Mouse (Mus musculus) forebrain, embryonic 11.5 days (tissue): ENCODE measurements around the gene Naxe. TPM values are rescaled to one million over a fixed set of nuclear protein-coding genes. Genes with fewer than 3 reads are reported as not detected.

Source experiments
- ATAC-seq: fragments of 200-750 bp; cut with Nextera tagmentation; replicated peaks from 2 replicates; pipeline ENCODE4 v1.8.0; 2017; ENCODE audit warnings: moderate TSS enrichment; ENCODE audit not compliant: low FRiP score
- DNase-seq: peaks from one replicate; pipeline ENCODE4 v3.0.0-alpha.2; 2017; ENCODE audit warnings: low spot score
- H3K27ac ChIP-seq: fragments of 300-500 bp; sonication (generic); 2 replicates; pipeline ENCODE4 v1.5.1; 2014; ENCODE audit warnings: low read depth, low read length
- H3K27me3 ChIP-seq: fragments of 300-500 bp; sonication (generic); 2 replicates; pipeline ENCODE4 v1.6.1; 2014; ENCODE audit warnings: mild to moderate bottlenecking, low read length, mixed read lengths; ENCODE audit not compliant: control insufficient read depth, insufficient read depth
- H3K36me3 ChIP-seq: fragments of 300-500 bp; sonication (generic); 2 replicates; pipeline ENCODE4 v1.6.1; 2014; ENCODE audit warnings: mild to moderate bottlenecking, low read length, moderate library complexity, mixed read lengths; ENCODE audit not compliant: control insufficient read depth, insufficient read depth
- H3K4me1 ChIP-seq: fragments of 300-500 bp; sonication (generic); replicated peaks from 2 replicates; pipeline ENCODE4 v1.6.1; 2014; ENCODE audit warnings: low read length, mixed read lengths; ENCODE audit not compliant: control insufficient read depth, insufficient read depth
- H3K4me2 ChIP-seq: fragments of 300-500 bp; sonication (generic); 2 replicates; pipeline ENCODE4 v1.6.1; 2014; ENCODE audit warnings: low read depth, mild to moderate bottlenecking, low read length, moderate library complexity, mixed read lengths; ENCODE audit not compliant: severe bottlenecking
- H3K4me3 ChIP-seq: fragments of 300-500 bp; sonication (generic); 2 replicates; pipeline ENCODE4 v1.5.1; 2014; ENCODE audit warnings: low read depth, low read length
- H3K9ac ChIP-seq: fragments of 300-500 bp; sonication (generic); 2 replicates; pipeline ENCODE4 v1.6.1; 2014; ENCODE audit warnings: low read length
- H3K9me3 ChIP-seq: fragments of 300-500 bp; sonication (generic); 2 replicates; pipeline ENCODE4 v1.6.1; 2016; ENCODE audit warnings: low read length, mixed read lengths; ENCODE audit not compliant: control insufficient read depth
- WGBS: fragments of 180-500 bp; shearing (Covaris S2); extraction: QIAGEN DNeasy Blood & Tissue Kit; methylation state at CpG from one replicate; pipeline ENCODE4 v1.1.7; 2014; 5-methylcytosine and 5-hydroxymethylcytosine counted together
- polyA plus RNA-seq: library from polyadenylated mRNA; unstranded; fragments of >200 nt; fragmentation: Nextera tagmentation; extraction: Ambion mirVana; gene quantifications from 2 replicates; pipeline ENCODE4 v1.2.1, GENCODE M21; 2014

The Naxe gene
- polyA plus RNA-seq, 1 experiment from 2014 or later, result 123 TPM

DNA sequence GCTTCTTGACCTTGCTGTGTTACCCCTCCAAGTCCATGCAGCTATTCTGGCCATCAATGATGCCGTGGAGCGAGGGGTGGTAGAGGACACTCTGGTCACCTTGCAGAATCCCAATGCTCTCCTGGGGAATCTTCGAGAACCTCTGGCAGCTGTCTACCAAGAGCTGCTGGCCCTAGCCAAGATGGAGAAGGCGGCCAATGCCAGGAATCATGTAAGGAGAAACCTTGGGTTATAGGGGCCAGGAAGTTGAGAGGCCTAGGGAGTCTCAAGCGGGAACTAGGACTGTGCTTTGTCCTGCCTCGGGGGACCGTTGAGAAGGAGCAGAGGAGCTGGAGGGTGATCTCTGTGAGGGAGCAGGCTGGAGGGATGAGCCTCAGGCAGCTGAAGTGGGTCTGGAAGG lies 31.8 kb upstream of the Naxe start:
- Histone ChIP-seq H3K4me3 (no peak overlapping the region), H3K4me1 (no peaks in the 10 kb centered on the region), H3K9me3 (no peaks in the 10 kb centered on the region), H3K9ac (no peak overlapping the region), H3K36me3 (peaks cover 11% of the 10 kb centered on the region), H3K4me2 (no peak overlapping the region), H3K27ac (no peak overlapping the region), H3K27me3 (no peaks in the 10 kb centered on the region)
- WGBS, result 98% methylated on average over 7 of the region's 7 CpGs
- DNase-seq (no peak), ATAC-seq (no peak)

- ATAC-seq, result no peak
- no peak overlapping the region for H3K27ac ChIP-seq
- H3K4me2 ChIP-seq, result no peak overlapping the region
- DNase-seq, result no peak
- no peaks in the 10 kb centered on the region for H3K27me3 ChIP-seq
- no peaks in the 10 kb centered on the region for H3K9me3 ChIP-seq
- no peak overlapping the region for H3K9ac ChIP-seq
- H3K36me3 ChIP-seq, result peaks cover 5% of the 10 kb centered on the region
- 63% methylated on average over 1 of the region's 1 CpGs for WGBS
- H3K4me3 ChIP-seq, result no peak overlapping the region
- peaks cover under 1% of the 10 kb centered on the region; the same call in 1 of the 2 replicates for H3K4me1 ChIP-seq
Measured at GRCm38 (mm10) chr3:88087688-88088087, 29.4 kb upstream of the Naxe start.

DNA sequence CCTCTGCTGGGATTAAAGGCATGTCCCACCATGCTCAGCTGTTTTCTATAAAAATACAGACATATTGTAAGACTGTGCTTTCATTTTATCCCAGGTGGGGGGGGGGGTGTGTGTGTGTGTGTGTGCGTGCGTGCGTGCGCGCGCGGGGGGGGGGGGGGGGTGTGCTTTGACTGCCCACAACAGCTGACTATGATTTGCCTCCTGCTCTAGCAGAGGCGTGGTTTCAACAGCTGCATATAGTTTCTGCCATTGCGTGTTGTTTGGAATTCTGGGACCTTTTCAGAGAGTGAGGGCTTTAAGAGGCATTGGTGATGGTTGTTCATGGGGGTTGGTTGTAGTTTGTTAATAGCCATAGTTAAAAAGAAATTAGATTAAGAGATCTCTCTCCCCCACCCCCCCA lies 27.2 kb upstream of the Naxe start:
- DNase-seq, result no peak
- no peak overlapping the region for H3K27ac ChIP-seq
- no peak overlapping the region for H3K9ac ChIP-seq
- no peaks in the 10 kb centered on the region for H3K36me3 ChIP-seq
- no peaks in the 10 kb centered on the region for H3K9me3 ChIP-seq
- no peaks in the 10 kb centered on the region for H3K27me3 ChIP-seq
- ATAC-seq, result no peak
- H3K4me3 ChIP-seq, result no peak overlapping the region
- peaks cover 3% of the 10 kb centered on the region; the same call in 1 of the 2 replicates for H3K4me1 ChIP-seq
- 96% methylated on average over 5 of the region's 9 CpGs for WGBS
- no peak overlapping the region for H3K4me2 ChIP-seq

DNA sequence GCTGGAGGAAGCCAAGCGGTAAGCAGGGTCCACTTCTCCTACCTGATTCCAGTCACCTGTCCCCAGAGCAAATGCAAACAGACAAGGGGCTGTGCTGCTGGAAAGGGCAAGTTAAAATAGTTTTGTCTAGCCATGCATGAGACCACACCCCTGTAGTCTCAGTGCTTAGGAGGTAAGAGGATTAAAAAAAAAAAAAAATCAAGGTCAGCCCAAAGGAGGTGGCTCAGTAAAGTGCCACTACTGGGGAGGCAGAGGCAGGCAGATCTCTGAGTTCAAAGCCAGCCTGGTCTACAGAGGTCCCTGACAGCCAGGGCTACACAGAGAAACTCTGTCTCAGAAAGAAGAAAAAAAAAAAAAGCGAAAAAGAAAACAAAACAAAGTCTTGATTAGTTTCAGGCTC lies 25.7 kb upstream of the Naxe start:
- H3K4me2 ChIP-seq, result no peak overlapping the region

DNA sequence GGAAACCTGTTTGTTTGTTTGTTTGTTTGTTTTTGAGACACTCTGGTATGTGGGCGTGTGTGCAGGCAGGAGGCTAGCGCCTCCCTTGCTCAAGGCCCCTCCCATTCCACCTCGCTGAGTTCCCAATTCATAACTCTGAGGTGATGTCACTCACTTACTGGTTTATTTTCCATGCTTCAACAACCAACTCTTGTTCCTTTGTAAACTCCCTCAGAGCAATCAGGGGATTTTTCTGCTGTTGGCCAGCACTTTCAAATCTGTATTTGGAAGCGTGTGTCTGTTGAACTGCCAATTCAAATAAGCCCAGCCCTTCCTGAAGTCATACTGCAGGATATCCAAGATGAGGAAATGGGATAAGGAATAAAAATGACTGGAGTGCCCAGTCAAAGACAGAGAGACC lies 24.4 kb upstream of the Naxe start:
- Histone ChIP-seq H3K4me1 (peaks cover 3% of the 10 kb centered on the region; the same call in 1 of the 2 replicates), H3K4me3 (peak overlapping the region; percentile 68), H3K27ac (no peak overlapping the region), H3K4me2 (peak overlapping the region; percentile 74), H3K9me3 (no peaks in the 10 kb centered on the region), H3K36me3 (no peaks in the 10 kb centered on the region), H3K9ac (peak overlapping the region; percentile 69), H3K27me3 (no peaks in the 10 kb centered on the region)
- DNase-seq (no peak), ATAC-seq (0 out of 2 replicates have a peak, but pooled peaks have one; percentile 55)
- WGBS, result 19% methylated on average over 4 of the region's 4 CpGs

More for the DNA sequence above, 25.7 kb upstream of the Naxe start:
- H3K27ac ChIP-seq, result no peak overlapping the region
- H3K9ac ChIP-seq, result no peak overlapping the region
- ATAC-seq (no peak), DNase-seq (no peak)
- 93% methylated on average over 2 of the region's 2 CpGs for WGBS
- H3K4me3 ChIP-seq, result no peak overlapping the region
- no peaks in the 10 kb centered on the region for H3K36me3 ChIP-seq
- no peaks in the 10 kb centered on the region for H3K27me3 ChIP-seq
- no peaks in the 10 kb centered on the region for H3K9me3 ChIP-seq
- H3K4me1 ChIP-seq, result peaks cover 3% of the 10 kb centered on the region; the same call in 1 of the 2 replicates

GRCm38 (mm10) chr3:88082224-88082618 lies 23.9 kb upstream of the Naxe start:
- WGBS, result 2% methylated on average over 13 of the region's 13 CpGs
- no peaks in the 10 kb centered on the region for H3K36me3 ChIP-seq
- no peak overlapping the region for H3K27ac ChIP-seq
- peak overlapping the region; percentile 68 for H3K4me3 ChIP-seq
- no peaks in the 10 kb centered on the region for H3K9me3 ChIP-seq
- peak overlapping the region; percentile 74 for H3K4me2 ChIP-seq
- DNase-seq (no peak), ATAC-seq (peak; percentile 53)
- H3K9ac ChIP-seq, result peak overlapping the region; percentile 69
- H3K4me1 ChIP-seq, result peaks cover 3% of the 10 kb centered on the region; the same call in 1 of the 2 replicates
- H3K27me3 ChIP-seq, result no peaks in the 10 kb centered on the region

DNA sequence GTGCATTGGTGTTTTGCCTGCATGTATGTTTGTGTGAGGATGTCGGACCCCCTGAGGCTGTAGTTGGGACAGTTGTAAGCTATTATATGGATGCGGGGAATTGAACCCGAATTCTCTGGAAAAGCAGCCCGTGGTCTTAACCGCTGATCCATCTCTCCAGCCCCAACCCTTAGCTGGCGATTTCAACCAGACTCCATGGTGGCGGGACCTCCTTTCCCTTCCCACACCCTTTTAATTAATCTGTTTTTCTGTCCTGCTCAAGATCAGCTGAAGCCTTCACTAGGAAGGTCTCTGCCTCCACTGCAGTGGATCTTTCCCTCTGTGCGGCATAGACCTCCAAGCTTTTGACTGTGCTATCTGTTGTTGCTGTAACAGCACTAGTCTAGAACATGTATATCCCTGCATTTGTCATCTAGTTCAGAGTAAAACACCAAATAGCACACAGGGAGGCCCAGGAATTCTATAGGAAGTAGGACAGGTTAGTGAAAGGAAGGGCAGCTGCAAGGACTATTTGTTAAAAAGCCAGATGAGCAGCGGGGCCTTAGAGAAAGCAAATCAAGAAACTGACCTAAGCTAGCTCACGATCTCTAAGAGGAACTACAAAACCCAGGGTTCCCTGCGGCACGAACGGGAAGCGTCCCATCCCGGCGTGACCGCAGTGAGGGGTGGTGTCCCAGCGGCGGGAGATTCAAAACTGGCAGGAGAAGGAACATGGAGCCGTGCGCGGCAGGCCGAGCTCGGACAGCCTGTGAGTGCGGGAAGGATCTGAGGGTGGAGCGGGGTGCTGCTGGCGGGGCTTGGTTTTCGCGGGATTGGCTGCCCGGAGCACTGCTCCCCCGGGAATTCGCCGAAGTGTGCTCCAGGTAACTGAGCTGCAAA lies 23.3 kb upstream of the Naxe start, which contains the start of gene Iqgap3:
Iqgap3 (plus strand) TSS at position 627 of the 879 bp plus-strand sequence.
- no peaks in the 10 kb centered on the region for H3K36me3 ChIP-seq
- H3K4me3 ChIP-seq, result peak within 1 kb of the TSS; percentile 68
- WGBS, result 21% methylated on average over 33 of the region's 33 CpGs
- no peaks in the 10 kb centered on the region for H3K27me3 ChIP-seq
- no peaks in the 10 kb centered on the region for H3K9me3 ChIP-seq
- peak within 1 kb of the TSS; percentile 69 for H3K9ac ChIP-seq
- H3K27ac ChIP-seq, result no peak within 1 kb of the TSS
- peaks cover 3% of the 10 kb centered on the region; the same call in 1 of the 2 replicates for H3K4me1 ChIP-seq
- DNase-seq (peak; percentile 90), ATAC-seq (peak; percentile 89)
- H3K4me2 ChIP-seq, result peak within 1 kb of the TSS; percentile 74

DNA sequence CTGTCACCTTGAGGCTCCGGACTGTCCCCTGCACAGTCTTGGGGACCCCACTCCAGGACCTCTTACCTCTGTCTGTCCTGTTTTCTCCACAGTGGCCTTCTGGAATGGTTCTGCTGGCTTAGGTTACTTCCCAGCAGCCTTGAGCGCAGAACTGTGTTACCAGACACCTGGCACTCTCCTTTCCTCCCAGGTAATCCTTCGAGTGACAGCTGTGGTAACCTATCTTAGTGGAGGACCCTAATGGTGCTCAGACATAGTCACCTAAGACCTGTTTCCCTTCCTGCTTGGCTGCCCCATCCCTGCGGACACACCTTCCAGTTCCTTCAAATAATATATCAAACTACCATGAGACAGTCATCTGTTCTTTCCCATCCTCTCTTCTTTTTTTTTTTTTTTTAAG lies 19.9 kb upstream of the Naxe start, which contains the start of gene Ttc24:
Ttc24 (minus strand) TSS at position 101 of the 400 bp plus-strand sequence.
- no peaks in the 10 kb centered on the region for H3K27me3 ChIP-seq
- no peak within 1 kb of the TSS for H3K27ac ChIP-seq
- no peaks in the 10 kb centered on the region for H3K9me3 ChIP-seq
- H3K36me3 ChIP-seq, result no peaks in the 10 kb centered on the region
- no peak within 1 kb of the TSS for H3K9ac ChIP-seq
- peaks cover 3% of the 10 kb centered on the region; the same call in 1 of the 2 replicates for H3K4me1 ChIP-seq
- ATAC-seq, result no peak
- WGBS, result 76% methylated on average over 4 of the region's 4 CpGs
- no peak for DNase-seq
- no peak within 1 kb of the TSS for H3K4me3 ChIP-seq
- H3K4me2 ChIP-seq, result no peak within 1 kb of the TSS
